Mouse (Mus musculus): ENCODE data around the gene A930004D18Rik. TPM values are rescaled to one million over a fixed set of nuclear protein-coding genes. Genes with fewer than 3 reads are reported as not detected.

Gene A930004D18Rik
- polyA plus RNA-seq, 1 experiment from 2014 or later: 11.5 TPM

DNA sequence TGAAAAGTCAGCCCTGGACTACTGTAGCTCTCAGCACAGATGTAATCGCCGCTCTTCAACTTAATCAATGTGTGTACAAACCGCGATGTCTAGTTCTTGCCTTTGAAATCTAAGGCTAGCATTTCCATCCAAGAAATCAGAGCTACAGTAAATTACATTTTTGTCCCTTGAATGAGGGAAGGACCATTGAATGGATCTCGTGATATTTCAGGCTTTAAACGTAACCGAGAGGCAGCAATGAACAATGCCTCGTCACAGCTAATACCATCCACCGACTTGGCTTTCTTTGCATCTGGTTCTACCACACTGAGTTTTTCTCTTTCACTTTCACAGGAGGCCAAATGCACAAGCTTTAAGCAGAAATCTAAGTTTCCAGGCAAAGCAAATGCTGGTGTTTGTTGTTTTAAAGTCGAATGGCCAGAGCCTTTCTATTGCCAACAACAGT lies 13.0 kb upstream of the A930004D18Rik start:
- 9% methylated on average over 10 of the region's 10 CpGs for WGBS
- Histone ChIP-seq H3K4me1 (peaks cover 51% of the 10 kb centered on the region), H3K27me3 (ENCODE audit: low read depth, poor library complexity, severe bottlenecking) (no peaks in the 10 kb centered on the region), H3K4me3 (peak overlapping the region; percentile 90), H3K9me3 (replicated peaks) (no peaks in the 10 kb centered on the region), H3K27ac (peak overlapping the region; percentile 100), H3K36me3 (no peaks in the 10 kb centered on the region)
- no peak for DNase-seq (ENCODE audit: low spot score)

GRCm38 (mm10) chr2:18050018-18050417 lies 12.5 kb upstream of the A930004D18Rik start:
- Histone ChIP-seq H3K27ac (peak overlapping the region; percentile 100), H3K36me3 (no peaks in the 10 kb centered on the region), H3K27me3 (ENCODE audit: low read depth, poor library complexity, severe bottlenecking) (no peaks in the 10 kb centered on the region), H3K4me3 (peak overlapping the region; percentile 90), H3K4me1 (peaks cover 51% of the 10 kb centered on the region), H3K9me3 (replicated peaks) (no peaks in the 10 kb centered on the region)
- 17% methylated on average over 2 of the region's 2 CpGs for WGBS
- no peak for DNase-seq (ENCODE audit: low spot score)

DNA sequence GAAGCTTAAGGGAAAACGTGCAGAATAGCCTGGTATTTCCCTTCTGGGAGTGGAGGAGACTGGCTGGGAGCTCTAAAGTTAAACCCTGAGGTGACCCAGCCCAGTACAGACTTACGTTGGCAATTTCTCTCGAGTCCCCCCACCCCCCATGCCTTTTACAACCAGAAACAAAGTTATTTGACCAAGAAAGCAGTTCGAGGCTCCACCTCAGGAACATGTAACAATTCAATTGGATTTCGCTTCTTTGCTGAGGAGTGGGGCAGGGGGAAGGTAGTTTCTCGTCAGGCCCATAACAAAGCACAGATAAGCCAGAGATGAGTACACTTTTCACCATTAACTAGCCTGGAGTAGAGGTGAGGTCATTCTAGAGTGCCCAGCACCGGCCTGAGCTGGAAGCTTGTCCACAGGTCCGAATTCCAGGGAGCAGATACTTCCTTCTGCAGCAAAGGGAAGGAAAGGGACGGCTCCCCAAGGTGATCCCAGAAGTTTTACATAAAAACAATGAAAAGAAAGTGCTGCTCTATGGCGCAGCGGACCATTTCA lies 11.8 kb upstream of the A930004D18Rik start:
- DNase-seq (ENCODE audit: low spot score): peak; percentile 65
- peak overlapping the region; percentile 90 for H3K4me3 ChIP-seq
- H3K4me1 ChIP-seq: peaks cover 49% of the 10 kb centered on the region
- H3K27ac ChIP-seq: peak overlapping the region; percentile 100
- WGBS: 5% methylated on average over 11 of the region's 11 CpGs
- H3K27me3 ChIP-seq (ENCODE audit: low read depth, poor library complexity, severe bottlenecking): no peaks in the 10 kb centered on the region
- no peaks in the 10 kb centered on the region for H3K36me3 ChIP-seq
- no peaks in the 10 kb centered on the region for H3K9me3 ChIP-seq (replicated peaks)

- no peaks in the 10 kb centered on the region for H3K9me3 ChIP-seq (replicated peaks)
- peak within 1 kb of the TSS; percentile 90 for H3K4me3 ChIP-seq
- peak within 1 kb of the TSS; percentile 100 for H3K27ac ChIP-seq
- peaks cover 47% of the 10 kb centered on the region for H3K4me1 ChIP-seq
- no peaks in the 10 kb centered on the region for H3K27me3 ChIP-seq (ENCODE audit: low read depth, poor library complexity, severe bottlenecking)
- WGBS: under 1% methylated on average over 17 of the region's 17 CpGs
- peak; percentile 69 for DNase-seq (ENCODE audit: low spot score)
- H3K36me3 ChIP-seq: no peaks in the 10 kb centered on the region
Measured at GRCm38 (mm10) chr2:18048453-18049075, 11.0 kb upstream of the A930004D18Rik start, which contains the start of gene Skida1. Gene Skida1 (minus strand): TSS chr2:18049051.

DNA sequence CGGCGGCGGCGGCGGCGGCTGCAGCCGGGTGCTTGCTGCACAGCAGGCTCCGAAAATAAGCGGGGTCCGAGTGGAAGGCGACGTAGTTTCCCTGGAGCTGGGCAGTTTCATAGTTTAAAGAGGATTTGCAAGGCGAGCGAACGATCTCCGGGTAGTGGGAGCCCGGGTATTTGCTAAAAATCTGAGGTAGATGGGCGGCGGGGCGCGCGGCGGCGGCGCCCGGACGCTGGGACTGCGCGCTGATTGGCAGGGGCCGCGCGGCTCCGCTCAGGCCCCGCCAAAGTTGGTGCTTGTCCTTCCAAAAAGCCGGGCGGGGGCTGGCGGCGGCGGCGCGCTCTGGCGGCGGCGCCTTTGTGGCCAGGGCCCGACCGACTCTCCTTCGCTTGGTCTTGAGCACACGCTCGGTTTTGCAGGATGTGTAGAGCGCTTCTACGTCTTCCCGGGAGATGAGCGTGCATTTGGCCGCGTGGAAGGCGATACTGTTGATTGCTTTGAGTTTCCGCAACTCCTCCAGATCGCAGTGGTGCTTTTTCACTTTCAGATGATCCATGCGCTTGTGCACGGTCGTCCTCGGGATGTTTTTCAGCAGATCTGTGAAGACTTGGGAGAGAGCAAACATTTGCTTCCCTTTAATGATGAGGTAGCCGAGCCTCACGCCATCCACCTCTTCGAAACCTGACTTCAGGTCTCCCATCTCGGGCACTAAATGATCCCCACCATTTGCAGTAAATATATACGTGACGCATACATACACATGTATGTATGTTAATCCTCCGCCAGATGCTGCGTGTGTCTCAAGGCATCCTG lies 10.3 kb upstream of the A930004D18Rik start:
- H3K9me3 ChIP-seq (replicated peaks): no peaks in the 10 kb centered on the region
- H3K27me3 ChIP-seq (ENCODE audit: low read depth, poor library complexity, severe bottlenecking): no peaks in the 10 kb centered on the region
- peak; percentile 82 for DNase-seq (ENCODE audit: low spot score)
- H3K27ac ChIP-seq: peak overlapping the region; percentile 100
- H3K4me3 ChIP-seq: peak overlapping the region; percentile 90
- under 1% methylated on average over 70 of the region's 70 CpGs for WGBS
- H3K36me3 ChIP-seq: no peaks in the 10 kb centered on the region
- H3K4me1 ChIP-seq: peaks cover 47% of the 10 kb centered on the region

- DNase-seq (ENCODE audit: low spot score): peak; percentile 75
- peak overlapping the region; percentile 100 for H3K27ac ChIP-seq
- no peaks in the 10 kb centered on the region for H3K9me3 ChIP-seq (replicated peaks)
- peak overlapping the region; percentile 90 for H3K4me3 ChIP-seq
- no peaks in the 10 kb centered on the region for H3K27me3 ChIP-seq (ENCODE audit: low read depth, poor library complexity, severe bottlenecking)
- no peaks in the 10 kb centered on the region for H3K36me3 ChIP-seq
- H3K4me1 ChIP-seq: peaks cover 50% of the 10 kb centered on the region
- under 1% methylated on average over 64 of the region's 64 CpGs for WGBS
Measured at GRCm38 (mm10) chr2:18046758-18047645, 9.5 kb upstream of the A930004D18Rik start.

DNA sequence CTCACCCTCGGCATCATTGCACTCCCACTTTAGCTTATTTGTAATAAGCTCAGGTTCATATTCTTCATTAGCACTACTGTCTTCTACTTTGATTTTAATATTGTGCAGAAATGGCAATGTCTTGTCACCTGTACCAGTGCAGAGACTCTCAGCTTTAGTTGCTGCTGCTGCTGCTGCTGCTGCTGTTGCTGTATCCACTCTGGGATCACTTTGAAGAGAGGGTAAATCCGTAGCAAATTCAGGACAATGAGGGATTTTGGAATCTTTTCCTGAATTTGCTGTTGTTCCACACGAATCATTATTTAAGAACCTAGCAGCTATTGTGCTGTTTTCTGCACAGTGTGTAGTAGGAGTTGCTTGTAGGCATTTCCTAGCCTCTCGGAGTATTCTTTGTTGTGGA lies 8.6 kb upstream of the A930004D18Rik start:
- peak overlapping the region; percentile 90 for H3K4me3 ChIP-seq
- no peaks in the 10 kb centered on the region for H3K9me3 ChIP-seq (replicated peaks)
- H3K4me1 ChIP-seq: peaks cover 52% of the 10 kb centered on the region
- H3K27me3 ChIP-seq (ENCODE audit: low read depth, poor library complexity, severe bottlenecking): no peaks in the 10 kb centered on the region
- no peak for DNase-seq (ENCODE audit: low spot score)
- peak overlapping the region; percentile 100 for H3K27ac ChIP-seq
- under 1% methylated on average over 4 of the region's 4 CpGs for WGBS
- H3K36me3 ChIP-seq: no peaks in the 10 kb centered on the region

- Histone ChIP-seq H3K4me3 (peak overlapping the region; percentile 90), H3K27ac (peak overlapping the region; percentile 100), H3K36me3 (no peaks in the 10 kb centered on the region), H3K4me1 (peaks cover 52% of the 10 kb centered on the region), H3K9me3 (replicated peaks) (no peaks in the 10 kb centered on the region), H3K27me3 (ENCODE audit: low read depth, poor library complexity, severe bottlenecking) (no peaks in the 10 kb centered on the region)
- WGBS: 7% methylated on average over 6 of the region's 6 CpGs
- DNase-seq (ENCODE audit: low spot score): no peak
Measured at GRCm38 (mm10) chr2:18045781-18046181, 8.2 kb upstream of the A930004D18Rik start.

DNA sequence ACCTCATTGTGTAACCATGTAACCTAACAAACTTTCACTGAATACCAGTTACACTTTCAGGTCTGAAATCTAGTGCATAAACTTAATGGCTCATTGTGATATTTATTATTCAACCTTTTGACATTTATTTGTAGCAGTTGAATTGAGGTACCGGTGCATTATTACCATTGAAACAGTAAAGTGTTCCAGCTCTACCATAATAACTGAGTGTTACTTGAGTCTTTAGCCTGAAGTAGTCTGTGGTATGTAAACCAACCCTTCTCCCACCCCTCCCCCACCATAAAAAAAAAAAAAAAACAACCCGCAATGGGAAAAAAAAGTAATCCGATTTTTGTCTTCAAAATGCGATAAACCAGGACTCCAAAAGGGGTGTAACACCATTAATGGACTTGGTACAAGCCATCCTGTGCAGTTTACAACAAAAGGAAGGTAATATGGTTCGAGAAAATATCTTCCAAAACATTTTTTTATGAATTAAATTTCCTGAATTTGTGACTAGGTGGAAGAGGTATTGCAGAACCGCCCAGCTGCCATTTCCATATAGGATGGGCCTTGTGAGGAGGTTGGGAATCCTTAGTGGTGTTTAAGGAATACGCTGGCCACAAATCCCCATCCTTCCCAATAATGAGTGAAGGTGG lies 7.7 kb upstream of the A930004D18Rik start:
- peak overlapping the region; percentile 100 for H3K27ac ChIP-seq
- H3K4me1 ChIP-seq: peaks cover 52% of the 10 kb centered on the region
- no peaks in the 10 kb centered on the region for H3K36me3 ChIP-seq
- H3K9me3 ChIP-seq (replicated peaks): no peaks in the 10 kb centered on the region
- DNase-seq (ENCODE audit: low spot score): no peak
- WGBS: 9% methylated on average over 7 of the region's 7 CpGs
- peak overlapping the region; percentile 90 for H3K4me3 ChIP-seq
- no peaks in the 10 kb centered on the region for H3K27me3 ChIP-seq (ENCODE audit: low read depth, poor library complexity, severe bottlenecking)

DNA sequence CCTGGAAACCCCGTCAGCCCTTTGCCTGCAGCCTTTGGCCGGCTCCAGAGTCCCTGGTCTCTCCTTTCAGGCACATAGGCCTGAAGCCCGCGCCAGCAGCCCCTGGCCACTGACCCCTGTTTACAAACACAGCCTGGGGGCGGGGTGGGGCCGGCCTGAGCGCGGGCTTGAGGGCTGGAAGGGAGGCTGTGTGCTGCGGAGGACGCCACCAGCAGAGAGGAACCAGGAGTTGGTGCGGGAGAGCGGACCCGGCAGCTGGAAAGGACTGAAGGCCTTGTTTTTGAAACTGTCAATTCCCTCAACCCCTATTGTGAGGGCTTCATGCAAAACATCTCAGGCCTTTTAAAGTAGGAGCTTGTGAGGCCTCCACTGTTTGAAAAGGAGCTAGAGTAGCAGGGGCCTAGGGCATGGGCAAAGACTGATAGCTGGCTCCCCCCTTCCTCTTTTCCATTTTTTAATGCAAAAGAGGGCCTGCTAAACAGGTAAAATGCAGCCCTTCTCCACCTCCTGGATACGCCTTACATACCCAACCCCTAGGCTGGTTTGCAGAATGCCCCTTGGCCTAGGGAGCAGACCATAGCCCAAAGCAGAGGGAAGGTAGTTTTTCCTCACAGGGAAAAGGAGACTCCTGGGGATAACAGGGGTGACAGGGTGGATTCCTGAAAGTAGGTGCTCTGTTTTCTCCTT lies 3.8 kb upstream of the A930004D18Rik start:
- no peaks in the 10 kb centered on the region for H3K36me3 ChIP-seq
- WGBS: 4% methylated on average over 14 of the region's 14 CpGs
- H3K27ac ChIP-seq: peak overlapping the region; percentile 96
- H3K4me3 ChIP-seq: peak overlapping the region; percentile 49
- no peaks in the 10 kb centered on the region for H3K9me3 ChIP-seq (replicated peaks)
- H3K4me1 ChIP-seq: peaks cover 68% of the 10 kb centered on the region
- DNase-seq (ENCODE audit: low spot score): peak; percentile 82
- no peaks in the 10 kb centered on the region for H3K27me3 ChIP-seq (ENCODE audit: low read depth, poor library complexity, severe bottlenecking)

- H3K9me3 ChIP-seq (replicated peaks): no peaks in the 10 kb centered on the region
- H3K4me1 ChIP-seq: peaks cover 68% of the 10 kb centered on the region
- 12% methylated on average over 27 of the region's 27 CpGs for WGBS
- peak overlapping the region; percentile 49 for H3K4me3 ChIP-seq
- H3K27me3 ChIP-seq (ENCODE audit: low read depth, poor library complexity, severe bottlenecking): no peaks in the 10 kb centered on the region
- H3K36me3 ChIP-seq: no peaks in the 10 kb centered on the region
- peak overlapping the region; percentile 96 for H3K27ac ChIP-seq
- DNase-seq (ENCODE audit: low spot score): no peak
Measured at GRCm38 (mm10) chr2:18040347-18041160, 3.0 kb upstream of the A930004D18Rik start.
